Mouse (Mus musculus): ENCODE data around the gene Cab39l. TPM values are rescaled to one million over a fixed set of nuclear protein-coding genes. Genes with fewer than 3 reads are reported as not detected.
"Not testable (repeated sequence)": the region's sequence is repeated elsewhere in the genome, so short reads cannot be mapped to it uniquely, and the experiment has no call there.

The Cab39l gene
- polyA plus RNA-seq (2011; ENCODE audit: insufficient read depth, insufficient read length, low read depth, missing spikeins) = 30.9 and 36.6 TPM in 2 replicates

GRCm38 (mm10) chr14:59440558-59441471 is at the start of gene Cab39l, which contains the start of gene Setdb2:
Gene Cab39l, plus strand, starts transcription at chr14:59440972.
Gene Setdb2, minus strand, starts transcription at chr14:59440884.
- no peaks in the 10 kb centered on the region for H3K36me3 ChIP-seq (ENCODE audit: control insufficient read depth, insufficient read depth, low read length, poor library complexity, severe bottlenecking)
- no peaks in the 10 kb centered on the region for H3K9me3 ChIP-seq (replicated peaks; ENCODE audit: control insufficient read depth, insufficient read depth, low read length, poor library complexity, severe bottlenecking)
- H3K27ac ChIP-seq (ENCODE audit: insufficient read depth, low read length) = 0 out of 2 replicates have a peak within 1 kb of the TSS, but pooled peaks have one; percentile 3
- TF ChIP-seq CTCF (IDR thresholded peaks at IDR 0.05; ENCODE audit: low read depth, low read length) (no peak), EP300 (IDR thresholded peaks at IDR 0.05; ENCODE audit: insufficient read depth, low read depth, low read length) (0 out of 2 replicates have a peak, but pooled peaks have one; percentile 14)
- no peaks in the 10 kb centered on the region for H3K4me1 ChIP-seq (ENCODE audit: control insufficient read depth, insufficient read depth, low read length)
- H3K9ac ChIP-seq (ENCODE audit: low read depth, poor library complexity, severe bottlenecking) = peak within 1 kb of the TSS; percentile 88
- peak within 1 kb of the TSS; percentile 87 for H3K4me3 ChIP-seq (ENCODE audit: low read depth, low read length)
- H3K27me3 ChIP-seq (ENCODE audit: control insufficient read depth, insufficient read depth, low read length, poor library complexity, severe bottlenecking) = no peaks in the 10 kb centered on the region

GRCm38 (mm10) chr14:59395281-59395680 is 45.5 kb upstream of the Cab39l start, which contains the start of gene Phf11c:
Gene Phf11c, minus strand, starts transcription at chr14:59395381.
- no peaks in the 10 kb centered on the region for H3K27me3 ChIP-seq (ENCODE audit: control insufficient read depth, insufficient read depth, low read length, poor library complexity, severe bottlenecking)
- H3K9ac ChIP-seq (ENCODE audit: low read depth, poor library complexity, severe bottlenecking) = no peak within 1 kb of the TSS
- H3K27ac ChIP-seq (ENCODE audit: insufficient read depth, low read length) = no peak within 1 kb of the TSS

GRCm38 (mm10) chr14:59396999-59397398 is 43.8 kb upstream of the Cab39l start:
- TF ChIP-seq EP300 (IDR thresholded peaks at IDR 0.05; ENCODE audit: insufficient read depth, low read depth, low read length) = no peak
- no peak for TF ChIP-seq POLR2A (IDR thresholded peaks at IDR 0.05; ENCODE audit: insufficient read depth, low read length)
- no peak for TF ChIP-seq CTCF (IDR thresholded peaks at IDR 0.05; ENCODE audit: low read depth, low read length)
- Histone ChIP-seq H3K27ac (ENCODE audit: insufficient read depth, low read length) (no peak overlapping the region), H3K4me3 (ENCODE audit: low read depth, low read length) (no peak overlapping the region), H3K9ac (ENCODE audit: low read depth, poor library complexity, severe bottlenecking) (no peak overlapping the region), H3K36me3 (ENCODE audit: control insufficient read depth, insufficient read depth, low read length, poor library complexity, severe bottlenecking) (no peaks in the 10 kb centered on the region), H3K27me3 (ENCODE audit: control insufficient read depth, insufficient read depth, low read length, poor library complexity, severe bottlenecking) (no peaks in the 10 kb centered on the region), H3K4me1 (ENCODE audit: control insufficient read depth, insufficient read depth, low read length) (no peaks in the 10 kb centered on the region), H3K9me3 (replicated peaks; ENCODE audit: control insufficient read depth, insufficient read depth, low read length, poor library complexity, severe bottlenecking) (no peaks in the 10 kb centered on the region)

More at GRCm38 (mm10) chr14:59395281-59395680, 45.5 kb upstream of the Cab39l start, which contains the start of gene Phf11c:
- Histone ChIP-seq H3K4me1 (ENCODE audit: control insufficient read depth, insufficient read depth, low read length) (no peaks in the 10 kb centered on the region), H3K36me3 (ENCODE audit: control insufficient read depth, insufficient read depth, low read length, poor library complexity, severe bottlenecking) (no peaks in the 10 kb centered on the region), H3K4me3 (ENCODE audit: low read depth, low read length) (no peak within 1 kb of the TSS), H3K9me3 (replicated peaks; ENCODE audit: control insufficient read depth, insufficient read depth, low read length, poor library complexity, severe bottlenecking) (no peaks in the 10 kb centered on the region)
- TF ChIP-seq CTCF (IDR thresholded peaks at IDR 0.05; ENCODE audit: low read depth, low read length) (no peak), EP300 (IDR thresholded peaks at IDR 0.05; ENCODE audit: insufficient read depth, low read depth, low read length) (no peak), POLR2A (IDR thresholded peaks at IDR 0.05; ENCODE audit: insufficient read depth, low read length) (no peak)

- not testable (repeated sequence) for H3K4me3 ChIP-seq (ENCODE audit: low read depth, low read length); H3K4me1 ChIP-seq (ENCODE audit: control insufficient read depth, insufficient read depth, low read length); H3K27ac ChIP-seq (ENCODE audit: insufficient read depth, low read length); H3K27me3 ChIP-seq (ENCODE audit: control insufficient read depth, insufficient read depth, low read length, poor library complexity, severe bottlenecking); H3K36me3 ChIP-seq (ENCODE audit: control insufficient read depth, insufficient read depth, low read length, poor library complexity, severe bottlenecking); H3K9me3 ChIP-seq (replicated peaks; ENCODE audit: control insufficient read depth, insufficient read depth, low read length, poor library complexity, severe bottlenecking); H3K9ac ChIP-seq (ENCODE audit: low read depth, poor library complexity, severe bottlenecking)
These were observed 25.8 kb upstream of the Cab39l start for GRCm38 (mm10) chr14:59414979-59415378.

- TF ChIP-seq POLR2A (IDR thresholded peaks at IDR 0.05; ENCODE audit: insufficient read depth, low read length) = no peak
- no peak for TF ChIP-seq CTCF (IDR thresholded peaks at IDR 0.05; ENCODE audit: low read depth, low read length)
- TF ChIP-seq EP300 (IDR thresholded peaks at IDR 0.05; ENCODE audit: insufficient read depth, low read depth, low read length) = no peak
- Histone ChIP-seq H3K27ac (ENCODE audit: insufficient read depth, low read length) (no peak overlapping the region), H3K9ac (ENCODE audit: low read depth, poor library complexity, severe bottlenecking) (no peak overlapping the region), H3K4me3 (ENCODE audit: low read depth, low read length) (no peak overlapping the region), H3K9me3 (replicated peaks; ENCODE audit: control insufficient read depth, insufficient read depth, low read length, poor library complexity, severe bottlenecking) (no peaks in the 10 kb centered on the region), H3K4me1 (ENCODE audit: control insufficient read depth, insufficient read depth, low read length) (no peaks in the 10 kb centered on the region), H3K27me3 (ENCODE audit: control insufficient read depth, insufficient read depth, low read length, poor library complexity, severe bottlenecking) (no peaks in the 10 kb centered on the region), H3K36me3 (ENCODE audit: control insufficient read depth, insufficient read depth, low read length, poor library complexity, severe bottlenecking) (no peaks in the 10 kb centered on the region)
These were observed 22.6 kb upstream of the Cab39l start for GRCm38 (mm10) chr14:59418171-59418570.

Data from ES-Bruce4 (cell line).